Mouse (Mus musculus) intestine, embryonic 15.5 days (tissue): Measurements from ENCODE around the gene Coq10b. TPM values are rescaled to one million over a fixed set of nuclear protein-coding genes. Genes with fewer than 3 reads are reported as not detected.

Experiments
- ATAC-seq: fragments of 200-750 bp; cut with Nextera tagmentation; 2 replicates; pipeline ENCODE4 v1.8.0; 2017; ENCODE audit warnings: moderate TSS enrichment, moderate library complexity
- H3K27ac ChIP-seq: fragments of 300-500 bp; sonication (generic); 2 replicates; pipeline ENCODE4 v1.5.1; 2015; ENCODE audit warnings: mild to moderate bottlenecking, inconsistent platforms
- H3K27me3 ChIP-seq: fragments of 300-500 bp; sonication (generic); replicated peaks from 2 replicates; pipeline ENCODE4 v1.6.1; 2015; ENCODE audit warnings: inconsistent platforms
- H3K36me3 ChIP-seq: fragments of 300-500 bp; sonication (generic); 2 replicates; pipeline ENCODE4 v1.6.1; 2015; ENCODE audit warnings: inconsistent platforms
- H3K4me1 ChIP-seq: fragments of 300-500 bp; sonication (generic); replicated peaks from 2 replicates; pipeline ENCODE4 v1.6.1; 2015; ENCODE audit warnings: inconsistent platforms
- H3K4me2 ChIP-seq: fragments of 300-500 bp; sonication (generic); replicated peaks from 2 replicates; pipeline ENCODE4 v1.6.1; 2015; ENCODE audit warnings: mild to moderate bottlenecking, inconsistent platforms
- H3K4me3 ChIP-seq: fragments of 300-500 bp; sonication (generic); replicated peaks from 2 replicates; pipeline ENCODE4 v1.5.1; 2015; ENCODE audit warnings: inconsistent platforms
- H3K9ac ChIP-seq: fragments of 300-500 bp; sonication (generic); 2 replicates; pipeline ENCODE4 v1.6.1; 2015; ENCODE audit warnings: inconsistent platforms
- H3K9me3 ChIP-seq: fragments of 300-500 bp; sonication (generic); 2 replicates; pipeline ENCODE4 v1.6.1; 2016; ENCODE audit warnings: inconsistent platforms
- WGBS: fragments of 180-500 bp; shearing (Covaris S2); methylation state at CpG from one replicate; pipeline ENCODE4 v1.1.7; 2015; 5-methylcytosine and 5-hydroxymethylcytosine counted together
- polyA plus RNA-seq: library from polyadenylated mRNA; unstranded; fragments of >200 nt; fragmentation: Nextera tagmentation; extraction: Ambion mirVana; gene quantifications from 2 replicates; pipeline ENCODE4 v1.2.1, GENCODE M21; 2015

Coq10b gene
- polyA plus RNA-seq, 1 experiment from 2014 or later, result 17.8 TPM

- peak overlapping the region; percentile 79 for H3K9ac ChIP-seq
- H3K4me2 ChIP-seq, result peak overlapping the region; percentile 66
- peak overlapping the region; percentile 96 for H3K27ac ChIP-seq
- ATAC-seq, result no peak
- peaks cover 4% of the 10 kb centered on the region; the same call in 1 of the 2 replicates for H3K4me1 ChIP-seq
- no peaks in the 10 kb centered on the region for H3K9me3 ChIP-seq
- H3K4me3 ChIP-seq, result peak overlapping the region; percentile 94
- no peaks in the 10 kb centered on the region for H3K27me3 ChIP-seq
- 4% methylated on average over 16 of the region's 16 CpGs for WGBS
- H3K36me3 ChIP-seq, result peaks cover 4% of the 10 kb centered on the region; the same call in 1 of the 2 replicates
Measured at GRCm38 (mm10) chr1:55088611-55089497, 36.3 kb downstream of the Coq10b start.

- H3K27ac ChIP-seq, result no peak overlapping the region
- no peak for ATAC-seq
- peak overlapping the region; percentile 47 for H3K9ac ChIP-seq
Measured at GRCm38 (mm10) chr1:55089498-55090064, 37.0 kb downstream of the Coq10b start.

GRCm38 (mm10) chr1:55092056-55092455 lies 39.5 kb downstream of the Coq10b start:
- Histone ChIP-seq H3K9ac (no peak overlapping the region), H3K27ac (no peak overlapping the region), H3K4me2 (no peak overlapping the region), H3K27me3 (no peaks in the 10 kb centered on the region), H3K36me3 (no peaks in the 10 kb centered on the region), H3K4me1 (peaks cover 4% of the 10 kb centered on the region; the same call in 1 of the 2 replicates), H3K4me3 (no peak overlapping the region), H3K9me3 (no peaks in the 10 kb centered on the region)
- ATAC-seq, result no peak
- 88% methylated on average over 2 of the region's 2 CpGs for WGBS

More at GRCm38 (mm10) chr1:55089498-55090064, 37.0 kb downstream of the Coq10b start:
- peaks cover 4% of the 10 kb centered on the region; the same call in 1 of the 2 replicates for H3K4me1 ChIP-seq
- peak overlapping the region; percentile 66 for H3K4me2 ChIP-seq
- no peaks in the 10 kb centered on the region for H3K27me3 ChIP-seq
- peak overlapping the region; percentile 94 for H3K4me3 ChIP-seq
- 78% methylated on average over 5 of the region's 5 CpGs for WGBS
- H3K9me3 ChIP-seq, result no peaks in the 10 kb centered on the region
- no peaks in the 10 kb centered on the region for H3K36me3 ChIP-seq

- H3K4me3 ChIP-seq, result no peak overlapping the region
- H3K9me3 ChIP-seq, result no peaks in the 10 kb centered on the region
- no peaks in the 10 kb centered on the region for H3K36me3 ChIP-seq
- 65% methylated on average over 1 of the region's 1 CpGs for whole genome bisulfite sequencing
- H3K4me1 ChIP-seq, result peaks cover 4% of the 10 kb centered on the region; the same call in 1 of the 2 replicates
- no peak overlapping the region for H3K9ac ChIP-seq
- H3K27me3 ChIP-seq, result no peaks in the 10 kb centered on the region
- H3K4me2 ChIP-seq, result no peak overlapping the region
- H3K27ac ChIP-seq, result no peak overlapping the region
- no peak for ATAC-seq
Measured at GRCm38 (mm10) chr1:55092469-55092868, 39.9 kb downstream of the Coq10b start.

GRCm38 (mm10) chr1:55106919-55107585 lies 54.5 kb downstream of the Coq10b start:
- no peak overlapping the region for H3K4me3 ChIP-seq
- H3K9me3 ChIP-seq, result no peaks in the 10 kb centered on the region
- H3K9ac ChIP-seq, result no peak overlapping the region
- no peaks in the 10 kb centered on the region for H3K27me3 ChIP-seq
- H3K27ac ChIP-seq, result no peak overlapping the region
- H3K36me3 ChIP-seq, result no peaks in the 10 kb centered on the region
- WGBS, result 77% methylated on average over 9 of the region's 9 CpGs
- 0 out of 2 replicates have a peak, but pooled peaks cover 2% of the 10 kb centered on the region for H3K4me1 ChIP-seq
- no peak overlapping the region for H3K4me2 ChIP-seq
- ATAC-seq, result no peak

- Histone ChIP-seq H3K4me1 (0 out of 2 replicates have a peak, but pooled peaks cover 2% of the 10 kb centered on the region), H3K9ac (no peak overlapping the region), H3K4me2 (no peak overlapping the region), H3K36me3 (no peaks in the 10 kb centered on the region), H3K9me3 (no peaks in the 10 kb centered on the region), H3K27ac (no peak overlapping the region), H3K4me3 (no peak overlapping the region), H3K27me3 (no peaks in the 10 kb centered on the region)
- ATAC-seq, result no peak
- WGBS, result 76% methylated on average over 1 of the region's 1 CpGs
Measured at GRCm38 (mm10) chr1:55107644-55108043, 55.1 kb downstream of the Coq10b start.

- Histone ChIP-seq H3K9ac (no peak overlapping the region), H3K4me2 (no peak overlapping the region), H3K27me3 (no peaks in the 10 kb centered on the region), H3K4me3 (no peak overlapping the region), H3K27ac (no peak overlapping the region), H3K4me1 (0 out of 2 replicates have a peak, but pooled peaks cover 2% of the 10 kb centered on the region), H3K36me3 (no peaks in the 10 kb centered on the region), H3K9me3 (no peaks in the 10 kb centered on the region)
- no peak for ATAC-seq
- 60% methylated on average over 2 of the region's 2 CpGs for WGBS
Measured at GRCm38 (mm10) chr1:55108473-55108872, 55.9 kb downstream of the Coq10b start.

- Histone ChIP-seq H3K27ac (no peak overlapping the region), H3K9ac (no peak overlapping the region), H3K27me3 (no peaks in the 10 kb centered on the region), H3K4me3 (no peak overlapping the region), H3K9me3 (no peaks in the 10 kb centered on the region), H3K4me1 (0 out of 2 replicates have a peak, but pooled peaks cover 2% of the 10 kb centered on the region), H3K4me2 (no peak overlapping the region), H3K36me3 (no peaks in the 10 kb centered on the region)
- no peak for ATAC-seq
- 90% methylated on average over 4 of the region's 4 CpGs for WGBS
Measured at GRCm38 (mm10) chr1:55109066-55109766, 56.6 kb downstream of the Coq10b start.

Other genes starting within 250 kb of the Coq10b start
- gene Ankrd44, start 126.4 kb upstream of the Coq10b start, polyA plus RNA-seq, result 7.4 and 8.5 TPM in 2 replicates
- 269 and 327 TPM in 2 replicates for gene Sf3b1, start 25.3 kb upstream of the Coq10b start, polyA plus RNA-seq
- 753 and 881 TPM in 2 replicates for gene Hspe1, start 35.4 kb downstream of the Coq10b start, polyA plus RNA-seq
- 702 and 739 TPM in 2 replicates for gene Hspd1, start 35.5 kb downstream of the Coq10b start, polyA plus RNA-seq
- 143 and 152 TPM in 2 replicates for gene Mob4, start 78.5 kb downstream of the Coq10b start, polyA plus RNA-seq
- 8.5 and 9.8 TPM in 2 replicates for gene Rftn2, start 174.0 kb downstream of the Coq10b start, polyA plus RNA-seq
- gene Mars2, start 184.4 kb downstream of the Coq10b start, polyA plus RNA-seq, result 5.2 and 5.3 TPM in 2 replicates